Mouse (Mus musculus) stomach, embryonic 14.5 days (tissue): ENCODE results near the gene Nub1. TPM values are rescaled to one million over a fixed set of nuclear protein-coding genes. Genes with fewer than 3 reads are reported as not detected.
A peak's percentile ranks its signal among the peaks of the same experiment; 100 is the strongest.

Experiments used
- ATAC-seq: fragments of 200-750 bp; cut with Nextera tagmentation; 2 replicates; pipeline ENCODE4 v1.8.0; 2017; ENCODE audit warnings: low read depth, moderate TSS enrichment; ENCODE audit not compliant: insufficient number of reproducible peaks, insufficient read depth, low FRiP score
- H3K27ac ChIP-seq: fragments of 300-500 bp; sonication (generic); 2 replicates; pipeline ENCODE4 v1.5.1; 2014; ENCODE audit warnings: mild to moderate bottlenecking, low read length, moderate library complexity, mixed read lengths
- H3K27me3 ChIP-seq: fragments of 300-500 bp; sonication (generic); 2 replicates; pipeline ENCODE4 v1.6.1; 2014; ENCODE audit warnings: low read length, control low read depth, mixed read lengths; ENCODE audit not compliant: control insufficient read depth, insufficient read depth
- H3K36me3 ChIP-seq: fragments of 300-500 bp; sonication (generic); 2 replicates; pipeline ENCODE4 v1.6.1; 2014; ENCODE audit warnings: mild to moderate bottlenecking, control low read depth, low read length, moderate library complexity, mixed read lengths; ENCODE audit not compliant: control insufficient read depth, insufficient read depth
- H3K4me1 ChIP-seq: fragments of 300-500 bp; sonication (generic); 2 replicates; pipeline ENCODE4 v1.6.1; 2014; ENCODE audit warnings: low read length, control low read depth, mixed read lengths; ENCODE audit not compliant: control insufficient read depth, insufficient read depth
- H3K4me2 ChIP-seq: fragments of 300-500 bp; sonication (generic); replicated peaks from 2 replicates; pipeline ENCODE4 v1.6.1; 2014; ENCODE audit warnings: low read depth, low read length, control low read depth
- H3K4me3 ChIP-seq: fragments of 300-500 bp; sonication (generic); 2 replicates; pipeline ENCODE4 v1.5.1; 2014; ENCODE audit warnings: low read depth, low read length, control low read depth
- H3K9ac ChIP-seq: fragments of 300-500 bp; sonication (generic); replicated peaks from 2 replicates; pipeline ENCODE4 v1.6.1; 2014; ENCODE audit warnings: low read depth, mild to moderate bottlenecking, control low read depth, low read length, moderate library complexity, mixed read lengths
- H3K9me3 ChIP-seq: fragments of 300-500 bp; sonication (generic); 2 replicates; pipeline ENCODE4 v1.6.1; 2016; ENCODE audit warnings: low read depth, low read length, control low read depth; ENCODE audit not compliant: control insufficient read depth
- WGBS: fragments of 180-500 bp; shearing (Covaris S2); extraction: QIAGEN DNeasy Blood & Tissue Kit; methylation state at CpG from one replicate; pipeline ENCODE4 v1.1.7; 2014; 5-methylcytosine and 5-hydroxymethylcytosine counted together
- polyA plus RNA-seq: library from polyadenylated mRNA; unstranded; fragments of >200 nt; fragmentation: Nextera tagmentation; extraction: Ambion mirVana; gene quantifications from 2 replicates; pipeline ENCODE4 v1.2.1, GENCODE M21; 2014

Gene Nub1
- polyA plus RNA-seq, 1 experiment from 2014 or later: 33.5 TPM

DNA sequence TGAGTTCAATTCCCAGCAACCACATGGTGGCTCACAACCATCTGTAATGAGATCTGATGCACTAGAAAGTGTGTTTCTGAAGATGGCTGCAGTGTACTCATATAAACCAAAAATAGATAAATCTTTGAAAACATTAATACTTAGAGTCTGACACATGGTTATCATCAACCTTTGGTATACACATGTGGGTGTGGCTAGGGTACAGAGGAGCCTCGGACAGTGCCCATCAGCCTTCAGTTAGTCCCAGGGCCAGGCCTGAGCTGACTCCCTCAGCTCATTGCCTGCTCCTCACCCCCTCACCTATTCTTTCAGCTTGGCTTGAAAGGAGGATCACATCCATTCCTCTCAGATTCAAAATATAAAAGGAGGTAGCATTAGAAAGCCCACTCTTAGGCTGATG lies 53.2 kb downstream of the Nub1 start:
- H3K36me3 ChIP-seq: no peaks in the 10 kb centered on the region
- no peaks in the 10 kb centered on the region for H3K9me3 ChIP-seq
- 80% methylated on average over 1 of the region's 1 CpGs for WGBS
- no peak overlapping the region for H3K4me2 ChIP-seq
- no peak overlapping the region for H3K9ac ChIP-seq
- H3K27ac ChIP-seq: no peak overlapping the region; the same call in 1 of the 2 replicates
- peaks cover 17% of the 10 kb centered on the region; the same call in 1 of the 2 replicates for H3K4me1 ChIP-seq
- H3K27me3 ChIP-seq: no peaks in the 10 kb centered on the region
- no peak overlapping the region for H3K4me3 ChIP-seq
- ATAC-seq: no peak

DNA sequence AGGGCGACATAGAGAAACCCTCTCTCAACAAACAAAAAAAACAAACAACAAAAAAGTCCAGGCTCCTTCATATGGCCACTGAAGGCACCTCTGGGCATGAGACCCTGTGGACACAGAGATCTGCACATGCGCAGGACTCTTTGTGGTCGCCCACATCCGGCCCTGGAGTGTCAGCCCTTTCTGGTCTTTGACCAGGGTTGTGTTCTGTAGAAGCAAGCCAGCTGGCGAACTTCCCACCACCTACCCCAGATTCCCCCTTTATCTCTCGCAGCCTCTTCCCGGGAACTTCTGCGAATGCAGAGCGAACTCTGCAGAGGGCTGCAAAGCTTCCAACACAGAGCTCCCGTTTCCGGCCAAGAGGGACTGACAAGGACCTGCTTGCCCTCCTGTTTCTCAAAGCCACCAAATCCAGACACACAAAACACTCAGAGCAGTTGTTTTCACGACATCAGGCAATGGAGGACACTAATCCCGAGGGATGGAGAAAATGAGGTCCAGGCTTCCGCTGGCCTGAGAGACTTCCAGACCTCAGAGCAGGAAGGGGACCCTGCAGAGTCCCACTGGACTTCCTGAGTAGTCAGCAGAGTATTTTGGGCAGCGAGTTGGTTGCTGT lies 53.9 kb downstream of the Nub1 start:
- no peak overlapping the region for H3K4me3 ChIP-seq
- peak overlapping the region; percentile 58; the same call in 1 of the 2 replicates for H3K27ac ChIP-seq
- H3K4me2 ChIP-seq: peak overlapping the region; percentile 10; the same call in 1 of the 2 replicates
- no peaks in the 10 kb centered on the region for H3K27me3 ChIP-seq
- WGBS: 42% methylated on average over 15 of the region's 15 CpGs
- H3K9me3 ChIP-seq: no peaks in the 10 kb centered on the region
- no peak overlapping the region for H3K9ac ChIP-seq
- ATAC-seq: no peak; the same call in 1 of the 2 replicates
- no peaks in the 10 kb centered on the region for H3K36me3 ChIP-seq
- H3K4me1 ChIP-seq: peaks cover 17% of the 10 kb centered on the region; the same call in 1 of the 2 replicates

DNA sequence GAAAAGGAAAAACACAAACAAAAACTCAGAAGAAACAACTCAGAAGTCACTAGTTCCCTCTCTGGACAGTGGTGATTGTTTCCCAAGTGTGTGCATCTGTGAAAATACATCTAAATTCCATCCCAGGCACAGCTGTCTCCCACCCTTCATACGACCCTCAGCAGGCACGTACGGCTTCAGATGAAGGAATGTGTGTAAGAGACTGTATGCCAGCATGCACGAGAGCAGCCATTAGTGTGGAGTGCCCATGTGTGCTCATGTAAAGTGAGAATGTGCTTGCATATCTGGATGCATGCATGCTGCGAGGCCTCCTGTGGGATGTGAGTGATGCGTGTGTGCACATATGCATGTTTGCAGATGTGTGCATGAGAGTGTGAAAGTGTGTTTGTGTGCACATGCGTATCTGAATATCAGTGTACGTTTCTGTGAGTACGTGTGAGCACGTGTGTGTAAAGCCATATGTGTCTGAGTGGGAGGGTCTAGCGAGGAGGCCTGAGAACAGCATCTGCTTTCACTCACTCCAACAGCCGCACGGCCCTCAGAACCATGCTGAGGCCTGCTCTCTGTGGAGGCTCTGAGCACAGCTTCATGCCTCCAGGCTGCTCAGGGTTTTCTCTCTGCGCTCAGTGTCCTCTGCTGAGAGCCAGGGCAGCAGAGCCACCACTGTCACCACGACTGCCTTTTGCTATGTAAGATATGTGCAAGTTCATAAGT lies 56.0 kb downstream of the Nub1 start:
- peak overlapping the region; percentile 56; the same call in 1 of the 2 replicates for H3K27ac ChIP-seq
- H3K4me1 ChIP-seq: peaks cover 17% of the 10 kb centered on the region; the same call in 1 of the 2 replicates
- peak; percentile 82 for ATAC-seq
- H3K36me3 ChIP-seq: no peaks in the 10 kb centered on the region
- WGBS: 47% methylated on average over 15 of the region's 15 CpGs
- H3K4me3 ChIP-seq: no peak overlapping the region
- no peaks in the 10 kb centered on the region for H3K27me3 ChIP-seq
- no peak overlapping the region for H3K9ac ChIP-seq
- H3K4me2 ChIP-seq: no peak overlapping the region
- no peaks in the 10 kb centered on the region for H3K9me3 ChIP-seq

DNA sequence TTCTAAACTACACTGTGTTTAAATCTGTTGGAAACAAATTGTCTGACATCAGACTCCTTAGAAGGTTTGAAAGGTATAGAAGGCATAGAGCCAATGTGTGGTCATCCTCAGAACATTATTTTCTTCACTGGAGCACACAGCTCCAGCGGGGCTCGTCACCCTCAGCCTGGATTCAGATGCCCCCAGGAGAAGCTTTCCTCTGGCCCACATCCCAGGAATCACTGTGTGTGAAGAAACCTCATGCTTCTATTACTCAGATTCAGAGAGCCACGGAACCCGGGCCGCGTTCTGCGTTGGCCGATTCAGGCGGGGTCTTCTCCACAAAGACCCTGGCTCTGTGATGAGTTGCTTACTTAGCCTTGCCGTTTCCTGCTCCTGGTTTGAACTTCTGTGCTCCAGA lies 58.6 kb downstream of the Nub1 start:
- peaks cover 25% of the 10 kb centered on the region for H3K4me1 ChIP-seq
- no peaks in the 10 kb centered on the region for H3K9me3 ChIP-seq
- no peak overlapping the region for H3K4me3 ChIP-seq
- no peak overlapping the region for H3K27ac ChIP-seq
- 93% methylated on average over 10 of the region's 10 CpGs for WGBS
- H3K4me2 ChIP-seq: no peak overlapping the region
- no peak for ATAC-seq
- no peaks in the 10 kb centered on the region for H3K27me3 ChIP-seq
- no peaks in the 10 kb centered on the region for H3K36me3 ChIP-seq
- H3K9ac ChIP-seq: no peak overlapping the region

DNA sequence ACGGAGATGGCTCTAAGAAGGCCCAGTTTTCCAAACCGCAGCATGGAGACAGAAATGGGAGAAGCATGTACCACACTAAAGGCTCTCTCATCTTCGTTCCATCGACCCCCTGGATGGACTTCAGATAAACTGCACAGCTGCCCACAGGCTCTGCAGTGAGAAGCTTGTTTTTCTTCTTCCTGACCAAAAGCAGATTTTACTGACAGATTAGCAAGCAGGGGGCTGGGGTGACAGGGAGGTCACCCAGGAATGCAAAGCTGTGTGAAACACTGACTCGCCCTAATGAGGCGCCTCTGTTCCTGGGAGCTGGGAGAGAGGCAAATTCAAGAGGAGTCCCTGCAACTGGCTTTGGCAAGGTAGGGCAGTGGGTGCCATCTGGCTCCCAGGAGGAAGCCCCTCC lies 62.2 kb downstream of the Nub1 start:
- 13% methylated on average over 6 of the region's 6 CpGs for WGBS
- H3K9me3 ChIP-seq: no peaks in the 10 kb centered on the region
- peaks cover 24% of the 10 kb centered on the region for H3K4me1 ChIP-seq
- H3K36me3 ChIP-seq: no peaks in the 10 kb centered on the region
- H3K27me3 ChIP-seq: no peaks in the 10 kb centered on the region
- H3K9ac ChIP-seq: no peak overlapping the region; the same call in 1 of the 2 replicates
- 0 out of 2 replicates have a peak overlapping the region, but pooled peaks have one; percentile 6 for H3K27ac ChIP-seq
- ATAC-seq: no peak
- H3K4me3 ChIP-seq: no peak overlapping the region
- no peak overlapping the region for H3K4me2 ChIP-seq

DNA sequence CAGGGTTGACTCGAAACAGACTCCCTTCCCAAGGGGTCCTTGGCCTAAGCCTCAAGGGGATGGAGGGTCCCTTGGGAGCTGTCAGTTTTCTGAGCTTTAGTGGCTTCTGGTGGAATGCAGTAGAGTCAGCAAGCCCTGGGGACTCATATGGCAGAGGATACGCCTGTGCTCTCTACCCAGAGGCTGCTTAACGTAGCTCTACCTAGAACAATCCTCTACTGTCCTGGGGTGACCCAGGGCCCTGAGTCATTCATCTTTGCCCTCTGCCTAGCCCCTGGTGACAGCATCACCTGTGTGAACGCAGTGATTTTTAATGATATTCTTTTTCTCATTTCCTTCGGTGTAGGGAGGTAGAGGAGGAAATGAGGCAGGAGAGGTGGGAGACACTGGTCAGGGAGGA lies 64.4 kb downstream of the Nub1 start:
- no peak overlapping the region for H3K9ac ChIP-seq
- peak overlapping the region; percentile 93 for H3K4me2 ChIP-seq
- no peaks in the 10 kb centered on the region for H3K36me3 ChIP-seq
- H3K4me1 ChIP-seq: peaks cover 28% of the 10 kb centered on the region
- H3K4me3 ChIP-seq: peak overlapping the region; percentile 53; the same call in 1 of the 2 replicates
- 55% methylated on average over 5 of the region's 5 CpGs for WGBS
- peak overlapping the region; percentile 52; the same call in 1 of the 2 replicates for H3K27ac ChIP-seq
- H3K9me3 ChIP-seq: no peaks in the 10 kb centered on the region
- no peak for ATAC-seq
- no peaks in the 10 kb centered on the region for H3K27me3 ChIP-seq

DNA sequence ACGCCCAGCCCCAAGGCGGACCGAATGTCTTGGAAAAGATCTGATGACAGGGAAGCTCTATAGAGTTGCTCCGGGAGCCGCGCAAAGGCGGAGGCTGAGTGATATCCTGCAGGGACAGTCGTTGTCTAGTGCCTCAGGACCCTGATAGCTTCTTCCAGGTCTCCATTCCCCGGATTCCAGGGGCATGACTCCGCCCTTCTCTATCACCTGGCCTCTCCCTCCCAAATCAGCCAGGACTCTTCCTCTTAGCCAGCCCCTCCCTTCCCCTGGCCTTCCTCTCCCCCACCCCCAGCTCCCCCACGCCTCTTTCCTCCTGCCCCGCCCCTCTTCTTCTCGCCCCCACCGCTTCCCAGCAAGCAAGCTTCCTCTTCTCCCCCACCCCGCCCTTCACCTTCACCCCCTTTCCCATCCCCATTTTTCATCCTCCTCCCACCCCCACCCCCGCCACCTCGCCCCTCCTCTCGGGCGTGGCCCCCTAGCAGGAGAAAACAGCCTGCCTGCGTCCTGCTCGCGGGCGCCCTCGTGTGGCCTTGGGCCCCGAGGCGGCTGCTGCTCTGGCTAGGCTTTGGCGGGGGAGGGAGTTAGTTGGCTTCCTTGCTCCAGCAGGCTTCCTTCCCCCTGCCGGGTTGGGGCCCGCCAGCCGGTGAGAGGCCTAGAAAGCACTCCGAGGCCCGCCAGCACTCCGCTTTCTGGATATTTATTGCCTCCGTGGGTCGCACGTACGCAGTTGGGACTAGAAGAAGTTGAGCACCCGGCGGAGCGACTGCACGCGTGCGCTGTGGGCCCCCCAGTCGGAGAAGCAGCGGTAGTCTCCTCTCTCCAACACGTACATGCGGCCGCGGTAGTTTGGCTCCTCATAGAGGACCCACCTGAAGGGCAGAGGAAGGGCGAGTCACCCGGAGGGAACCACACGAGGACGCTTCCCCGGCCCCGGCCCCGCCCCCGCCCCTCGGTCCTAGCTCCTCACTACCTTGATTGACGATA lies 65.3 kb downstream of the Nub1 start:
- under 1% methylated on average over 59 of the region's 59 CpGs for WGBS
- no peaks in the 10 kb centered on the region for H3K36me3 ChIP-seq

More for the DNA sequence above, 65.3 kb downstream of the Nub1 start:
- H3K9me3 ChIP-seq: no peaks in the 10 kb centered on the region
- peak overlapping the region; percentile 53 for H3K4me3 ChIP-seq
- no peaks in the 10 kb centered on the region for H3K27me3 ChIP-seq
- peaks cover 28% of the 10 kb centered on the region for H3K4me1 ChIP-seq
- peak; percentile 77 for ATAC-seq
- peak overlapping the region; percentile 93 for H3K4me2 ChIP-seq
- peak overlapping the region; percentile 95 for H3K27ac ChIP-seq
- peak overlapping the region; percentile 65 for H3K9ac ChIP-seq
